Mouse (Mus musculus) neural tube, embryonic 11.5 days (tissue): Measurements from ENCODE around the gene Ilk. TPM values are rescaled to one million over a fixed set of nuclear protein-coding genes. Genes with fewer than 3 reads are reported as not detected.
A peak's percentile ranks its signal among the peaks of the same experiment; 100 is the strongest.

Experiments used
- ATAC-seq: fragments of 200-750 bp; cut with Nextera tagmentation; 2 replicates; pipeline ENCODE4 v1.8.0; 2017; ENCODE audit warnings: moderate number of reproducible peaks, mild to moderate bottlenecking, moderate TSS enrichment, moderate library complexity; ENCODE audit not compliant: insufficient read depth, low FRiP score, low TSS enrichment
- DNase-seq: peaks from one replicate; pipeline ENCODE4 v3.0.0-alpha.2; 2015; ENCODE audit warnings: low spot score
- H3K27ac ChIP-seq: fragments of 300-500 bp; sonication (generic); 2 replicates; pipeline ENCODE4 v1.5.1; 2014; ENCODE audit warnings: low read depth, mild to moderate bottlenecking, low read length
- H3K27me3 ChIP-seq: fragments of 300-500 bp; sonication (generic); 2 replicates; pipeline ENCODE4 v1.6.1; 2014; ENCODE audit warnings: mild to moderate bottlenecking, low read length, mixed read lengths; ENCODE audit not compliant: control insufficient read depth, insufficient read depth
- H3K36me3 ChIP-seq: fragments of 300-500 bp; sonication (generic); 2 replicates; pipeline ENCODE4 v1.6.1; 2014; ENCODE audit warnings: mild to moderate bottlenecking, low read length, moderate library complexity, mixed read lengths; ENCODE audit not compliant: control insufficient read depth, insufficient read depth
- H3K4me1 ChIP-seq: fragments of 300-500 bp; sonication (generic); 2 replicates; pipeline ENCODE4 v1.6.1; 2014; ENCODE audit warnings: low read length, mixed read lengths; ENCODE audit not compliant: control insufficient read depth, insufficient read depth
- H3K4me2 ChIP-seq: fragments of 300-500 bp; sonication (generic); 2 replicates; pipeline ENCODE4 v1.6.1; 2014; ENCODE audit warnings: low read depth, mild to moderate bottlenecking, moderate library complexity
- H3K4me3 ChIP-seq: fragments of 300-500 bp; sonication (generic); 2 replicates; pipeline ENCODE4 v1.5.1; 2014; ENCODE audit warnings: low read depth, low read length
- H3K9ac ChIP-seq: fragments of 300-500 bp; sonication (generic); 2 replicates; pipeline ENCODE4 v1.6.1; 2014; ENCODE audit warnings: mild to moderate bottlenecking, low read length
- H3K9me3 ChIP-seq: fragments of 300-500 bp; sonication (generic); 2 replicates; pipeline ENCODE4 v1.6.1; 2016; ENCODE audit warnings: low read length; ENCODE audit not compliant: control insufficient read depth
- WGBS: fragments of 180-500 bp; shearing (Covaris S2); extraction: QIAGEN DNeasy Blood & Tissue Kit; methylation state at CpG from one replicate; pipeline ENCODE4 v1.1.7; 2014; 5-methylcytosine and 5-hydroxymethylcytosine counted together
- polyA plus RNA-seq: library from polyadenylated mRNA; unstranded; fragments of >200 nt; fragmentation: Nextera tagmentation; extraction: Ambion mirVana; gene quantifications from 2 replicates; pipeline ENCODE4 v1.2.1, GENCODE M21; 2014

The Ilk gene
- polyA plus RNA-seq, 1 experiment from 2014 or later: 270 TPM

GRCm38 (mm10) chr7:105784556-105784955 is 48.2 kb downstream of the Ilk start:
- WGBS: 12% methylated on average over 4 of the region's 4 CpGs
- Histone ChIP-seq H3K27ac (no peak overlapping the region), H3K4me1 (peaks cover 22% of the 10 kb centered on the region), H3K9ac (no peak overlapping the region; the same call in 1 of the 2 replicates), H3K4me3 (no peak overlapping the region), H3K4me2 (peak overlapping the region; percentile 21), H3K9me3 (no peaks in the 10 kb centered on the region), H3K27me3 (no peaks in the 10 kb centered on the region), H3K36me3 (peaks cover 6% of the 10 kb centered on the region; the same call in 1 of the 2 replicates)
- no peak for ATAC-seq
- peak; percentile 23 for DNase-seq

DNA sequence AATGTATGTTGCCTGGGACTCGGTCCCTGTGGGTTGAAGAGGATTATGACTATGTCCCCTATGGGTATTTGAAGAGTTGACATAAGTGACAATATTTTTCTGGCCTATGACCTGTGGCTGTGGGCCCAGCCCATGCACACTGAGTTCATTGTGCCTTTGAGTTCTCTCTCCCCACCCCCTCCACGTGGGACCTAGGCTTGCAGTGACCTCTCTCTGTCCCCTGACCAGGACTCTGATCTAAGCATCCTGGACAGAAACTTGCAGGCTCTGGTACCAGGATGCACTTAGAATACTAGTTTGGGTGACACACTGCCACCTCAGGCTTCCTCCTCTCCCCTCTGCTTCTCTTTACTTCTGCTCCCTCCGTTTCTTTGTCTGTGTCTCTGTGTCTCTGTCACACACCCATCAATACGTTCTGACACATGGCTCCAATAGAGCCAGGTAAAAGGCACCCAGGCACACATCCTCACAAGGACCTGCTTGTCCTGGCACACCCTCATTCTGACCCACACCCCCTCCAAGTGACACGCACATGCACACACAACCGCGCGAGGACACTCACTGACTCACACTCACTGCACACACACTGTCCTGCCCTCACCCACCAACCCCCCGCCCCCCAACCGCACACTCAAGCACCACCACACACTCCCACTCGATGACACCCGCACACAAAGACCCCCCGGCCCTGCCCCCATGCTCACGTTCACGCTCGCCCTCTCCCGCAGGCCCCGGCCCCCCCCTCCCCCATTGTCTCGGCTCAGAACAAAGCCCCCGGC is 50.3 kb downstream of the Ilk start:
- Histone ChIP-seq H3K27ac (peak overlapping the region; percentile 93), H3K9ac (peak overlapping the region; percentile 99), H3K4me3 (peak overlapping the region; percentile 91), H3K9me3 (no peaks in the 10 kb centered on the region), H3K27me3 (no peaks in the 10 kb centered on the region), H3K4me1 (peaks cover 22% of the 10 kb centered on the region), H3K4me2 (peak overlapping the region; percentile 63), H3K36me3 (0 out of 2 replicates have a peak, but pooled peaks cover 2% of the 10 kb centered on the region)
- DNase-seq: peak; percentile 57
- peak; percentile 73 for ATAC-seq
- WGBS: 5% methylated on average over 19 of the region's 20 CpGs

DNA sequence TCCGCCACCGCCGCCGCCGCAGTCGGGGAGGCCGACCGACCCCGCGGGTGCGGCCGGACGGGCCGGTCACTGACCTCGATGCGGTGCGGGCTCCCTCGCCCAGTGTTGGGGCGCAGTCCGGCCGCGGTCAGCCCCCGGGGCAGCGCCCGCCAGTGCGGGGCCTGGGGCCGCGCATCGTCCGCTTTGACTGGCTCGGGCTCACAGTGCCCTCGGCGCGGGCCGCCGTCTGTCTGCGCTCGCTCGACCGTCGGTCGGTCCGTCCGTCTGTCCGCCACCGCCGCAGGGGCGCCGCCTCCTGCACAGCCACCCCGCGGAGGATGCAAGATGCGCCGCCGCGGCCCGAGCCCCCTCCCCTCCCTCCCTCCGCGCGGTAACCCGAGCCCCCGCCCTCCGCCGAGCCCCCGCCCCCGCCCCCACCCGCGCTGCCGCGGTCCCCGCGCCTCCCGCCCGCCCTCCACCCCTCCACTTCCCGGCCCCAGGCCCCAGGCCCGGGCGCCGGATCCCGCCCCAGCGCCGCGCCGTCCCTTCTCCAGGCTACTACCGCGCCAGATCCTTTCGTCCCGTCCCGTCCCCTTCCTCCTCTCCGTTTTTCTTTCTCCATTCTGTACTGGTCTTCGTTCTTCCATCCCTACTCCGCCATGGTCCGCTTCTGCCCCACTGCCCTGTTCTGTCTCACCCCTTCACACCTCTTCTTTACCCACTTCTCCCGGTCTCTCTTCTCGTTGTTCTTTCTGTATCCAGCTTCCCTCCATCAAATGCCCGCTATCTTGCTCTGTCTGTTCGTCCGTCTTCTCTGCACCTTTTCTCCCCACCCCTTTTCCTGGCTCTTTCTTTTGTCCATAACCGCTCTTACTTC is 51.1 kb downstream of the Ilk start, which contains the start of gene Dchs1:
Dchs1 (minus strand) TSS at position 370 of the 856 bp plus-strand sequence.
- DNase-seq: peak; percentile 74
- peak within 1 kb of the TSS; percentile 93 for H3K27ac ChIP-seq
- H3K9me3 ChIP-seq: no peaks in the 10 kb centered on the region
- no peaks in the 10 kb centered on the region for H3K27me3 ChIP-seq
- peak within 1 kb of the TSS; percentile 99 for H3K9ac ChIP-seq
- ATAC-seq: peak; percentile 77
- peak within 1 kb of the TSS; percentile 91 for H3K4me3 ChIP-seq
- under 1% methylated on average over 27 of the region's 97 CpGs for WGBS
- H3K36me3 ChIP-seq: no peaks in the 10 kb centered on the region
- H3K4me1 ChIP-seq: peaks cover 22% of the 10 kb centered on the region
- H3K4me2 ChIP-seq: peak within 1 kb of the TSS; percentile 63

DNA sequence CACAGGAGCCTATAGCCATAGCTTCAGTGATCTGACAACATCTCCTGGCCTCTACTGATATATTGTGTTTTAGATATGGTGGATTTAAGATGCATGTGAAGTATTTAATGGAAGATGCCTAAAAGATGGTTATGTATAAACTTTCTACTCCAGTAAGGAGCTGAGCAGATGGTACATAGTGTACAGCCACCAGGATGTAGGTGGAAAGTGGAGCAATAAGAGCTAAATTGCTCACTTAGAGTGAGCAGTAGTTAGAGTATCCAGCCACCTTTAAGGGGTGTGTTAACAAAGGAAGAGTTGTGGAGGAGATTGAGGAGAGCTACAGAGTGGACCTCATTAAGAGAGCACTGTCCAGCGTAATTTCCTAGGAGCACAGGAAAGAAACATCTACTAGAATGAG is 54.8 kb downstream of the Ilk start:
- H3K27me3 ChIP-seq: no peaks in the 10 kb centered on the region
- H3K4me2 ChIP-seq: no peak overlapping the region
- no peaks in the 10 kb centered on the region for H3K9me3 ChIP-seq
- no peak overlapping the region for H3K9ac ChIP-seq
- WGBS: 82% methylated on average over 1 of the region's 1 CpGs
- no peak for DNase-seq
- H3K4me1 ChIP-seq: peaks cover 3% of the 10 kb centered on the region
- no peak overlapping the region for H3K27ac ChIP-seq
- H3K36me3 ChIP-seq: no peaks in the 10 kb centered on the region
- no peak for ATAC-seq
- H3K4me3 ChIP-seq: no peak overlapping the region

Other genes starting within 250 kb of the Ilk start
- gene Smpd1, start 182.2 kb upstream of the Ilk start, polyA plus RNA-seq: 47.3 and 53.7 TPM in 2 replicates
- 115 and 128 TPM in 2 replicates for gene Apbb1, start 154.9 kb upstream of the Ilk start, polyA plus RNA-seq
- gene Hpx, start 136.5 kb upstream of the Ilk start, polyA plus RNA-seq: 0.37 TPM in 1 of 2 replicates, not detected in the other
- gene Trim3, start 103.0 kb upstream of the Ilk start, polyA plus RNA-seq: 35.7 and 36.9 TPM in 2 replicates
- 151 and 157 TPM in 2 replicates for gene Timm10b, start 96.5 kb upstream of the Ilk start, polyA plus RNA-seq
- gene Arfip2, start 96.2 kb upstream of the Ilk start, polyA plus RNA-seq: 75.7 and 82.7 TPM in 2 replicates
- gene Gm45799, start 96.0 kb upstream of the Ilk start, polyA plus RNA-seq: 5.6 and 18.3 TPM in 2 replicates
- gene Dnhd1, start 85.8 kb upstream of the Ilk start, polyA plus RNA-seq: 0.50 and 2.0 TPM in 2 replicates
- 37.5 and 50.7 TPM in 2 replicates for gene Rrp8, start 793 bp downstream of the Ilk start, polyA plus RNA-seq
- gene Taf10, start 7.8 kb downstream of the Ilk start, polyA plus RNA-seq: 183 and 191 TPM in 2 replicates
- gene Tpp1, start 15.6 kb downstream of the Ilk start, polyA plus RNA-seq: 47.5 and 54.8 TPM in 2 replicates
- 21.1 and 22.3 TPM in 2 replicates for gene Dchs1, start 51.1 kb downstream of the Ilk start, polyA plus RNA-seq
- gene Mrpl17, start 74.5 kb downstream of the Ilk start, polyA plus RNA-seq: 230 and 268 TPM in 2 replicates
- gene Gm4070, start 217.4 kb downstream of the Ilk start, polyA plus RNA-seq: 0.16 and 0.32 TPM in 2 replicates